Mouse (Mus musculus) left cerebral cortex, postnatal 10 days (tissue): Measurements from ENCODE around the gene Slc7a15. TPM values are rescaled to one million over a fixed set of nuclear protein-coding genes. Genes with fewer than 3 reads are reported as not detected.
A peak's percentile ranks its signal among the peaks of the same experiment; 100 is the strongest.

Source experiments
- DNase-seq, 2 experiments: peaks; one replicate each; pipeline ENCODE4 v3.0.0; 2021 to 2022; ENCODE audit warnings: low spot score in 2 of 2, mixed read lengths in 1 of 2; ENCODE audit errors: extremely low spot score in 1 of 2
- intact Hi-C: fragments of 180-260 bp; cut with DNase I; formaldehyde crosslinking; loops from one replicate; pipeline ENCODE4 v1.15.1; 2025
- total RNA-seq, 2 experiments: library from RNA; stranded (reverse); gene quantifications; 2 replicates each; pipeline ENCODE4 v1.2.3; 2021

Gene Slc7a15
- total RNA-seq, 2 experiments from 2014 or later, result not detected

- intact Hi-C loops, result no loop called here
- peak; percentile 36 to 81 for DNase-seq
Observed at GRCm38 (mm10) chr12:8521375-8522047, 77.4 kb downstream of the Slc7a15 start.

- intact Hi-C loops, result no loop called here
- DNase-seq, result peak in 1 of 2 experiments; percentile 52
Observed at GRCm38 (mm10) chr12:8519431-8520160, 79.3 kb downstream of the Slc7a15 start.

- no peak for DNase-seq
- intact Hi-C loops, result no loop called here
Observed at GRCm38 (mm10) chr12:8511037-8511882, 87.6 kb downstream of the Slc7a15 start.

- DNase-seq, result no peak
- intact Hi-C loops, result no loop called here
Observed at GRCm38 (mm10) chr12:8510317-8510988, 88.4 kb downstream of the Slc7a15 start.

GRCm38 (mm10) chr12:8509693-8510092, 89.2 kb downstream of the Slc7a15 start:
- no peak for DNase-seq
- intact Hi-C loops, result no loop called here

GRCm38 (mm10) chr12:8506954-8507707, 91.7 kb downstream of the Slc7a15 start:
- intact Hi-C loops, result no loop called here
- no peak for DNase-seq

GRCm38 (mm10) chr12:8504131-8504530, 94.7 kb downstream of the Slc7a15 start:
- no peak for DNase-seq
- intact Hi-C loops, result no loop called here

- intact Hi-C loops, result no loop called here
- peak; percentile 57 to 80 for DNase-seq
Observed at GRCm38 (mm10) chr12:8502546-8502945, 96.3 kb downstream of the Slc7a15 start.

- no peak for DNase-seq
- intact Hi-C loops, result no loop called here
Observed at GRCm38 (mm10) chr12:8501571-8502305, 97.1 kb downstream of the Slc7a15 start.

GRCm38 (mm10) chr12:8500597-8501570, 98.0 kb downstream of the Slc7a15 start:
- DNase-seq, result peak in 1 of 2 experiments; percentile 43
- intact Hi-C loops, result no loop called here

GRCm38 (mm10) chr12:8499871-8500596, 98.8 kb downstream of the Slc7a15 start, which contains the start of gene Rhob:
TSS of gene Rhob (minus strand) at chr12:8500009.
- intact Hi-C loops, result loop anchor here (1.0 to 5.0 kb wide), 3 partner anchors 29 to 174 kb away; no protein-coding TSS in a partner anchor
- peak; percentile 98 to 99 for DNase-seq

- peak; percentile 64 to 76 for DNase-seq
- intact Hi-C loops, result loop anchor here (1.0 to 5.0 kb wide), 3 partner anchors 28 to 173 kb away; no protein-coding TSS in a partner anchor
Observed at GRCm38 (mm10) chr12:8499001-8499870, 99.6 kb downstream of the Slc7a15 start.

GRCm38 (mm10) chr12:8498591-8499000, 100.3 kb downstream of the Slc7a15 start:
- intact Hi-C loops, result loop anchor here (2.0 to 5.0 kb wide), 2 partner anchors 28 to 46 kb away; no protein-coding TSS in a partner anchor
- peak in 1 of 2 experiments; percentile 82 for DNase-seq

GRCm38 (mm10) chr12:8498148-8498571, 100.7 kb downstream of the Slc7a15 start:
- intact Hi-C loops, result loop anchor here (2.0 to 5.0 kb wide), 2 partner anchors 27 to 46 kb away; no protein-coding TSS in a partner anchor

More at GRCm38 (mm10) chr12:8498148-8498571, 100.7 kb downstream of the Slc7a15 start:
- DNase-seq, result peak in 1 of 2 experiments; percentile 47
